8 mouse cellular contexts compared by ENCODE assay signal in genomic region chr5:23787536-23788389, GRCm38 (mm10). TPM values are rescaled to one million over a fixed set of nuclear protein-coding genes. Genes with fewer than 3 reads are reported as not detected.
A peak's percentile ranks its signal among the peaks of the same experiment; 100 is the strongest.
DNase-seq lines count a peak whose midpoint lies in the region; ATAC-seq and TF ChIP-seq lines count a peak whose summit lies in the region.

Rint1 (plus strand) TSS chr5:23787711.

- ATAC-seq in G1E (ENCODE audit: extremely low read depth, insufficient number of reproducible peaks, low FRiP score, poor library complexity, severe bottlenecking), result peak; percentile 73
- ATAC-seq in forebrain, embryonic 16.5 days, result peak; percentile 83
- ATAC-seq in lung, embryonic 14.5 days (ENCODE audit: insufficient read depth), result peak; percentile 86

- no peaks in the 10 kb centered on the region for H3K27me3 ChIP-seq in G1E (ENCODE audit: insufficient read depth, low read length)
- H3K27me3 ChIP-seq in forebrain, embryonic 16.5 days (replicated peaks; ENCODE audit: control insufficient read depth, insufficient read depth, low read length), result no peaks in the 10 kb centered on the region
- no peaks in the 10 kb centered on the region for H3K27me3 ChIP-seq in lung, embryonic 14.5 days (ENCODE audit: insufficient read depth, low read length)
- H3K27me3 ChIP-seq in thymus, adult 2 months (ENCODE audit: control insufficient read depth, insufficient read depth, low read length), result no peaks in the 10 kb centered on the region

- H3K36me3 ChIP-seq in G1E (replicated peaks), result peaks cover 38% of the 10 kb centered on the region
- no peaks in the 10 kb centered on the region for H3K36me3 ChIP-seq in forebrain, embryonic 16.5 days (ENCODE audit: control insufficient read depth, insufficient read depth)
- H3K36me3 ChIP-seq in lung, embryonic 14.5 days (ENCODE audit: insufficient read depth), result peaks cover 13% of the 10 kb centered on the region; the same call in 1 of the 2 replicates
- no peaks in the 10 kb centered on the region for H3K36me3 ChIP-seq in thymus, adult 2 months (ENCODE audit: control insufficient read depth, insufficient read depth, low read length)

- H3K4me2 ChIP-seq in forebrain, embryonic 16.5 days (ENCODE audit: low read length), result peak within 1 kb of the TSS; percentile 95
- peak within 1 kb of the TSS; percentile 71 for H3K4me2 ChIP-seq in lung, embryonic 14.5 days

- H3K9ac ChIP-seq in forebrain, embryonic 16.5 days (replicated peaks; ENCODE audit: low read depth, low read length), result peak within 1 kb of the TSS; percentile 88
- peak within 1 kb of the TSS; percentile 91 for H3K9ac ChIP-seq in lung, embryonic 14.5 days

- H3K4me3 ChIP-seq in G1E (ENCODE audit: low read depth, low read length), result peak within 1 kb of the TSS; percentile 87
- H3K4me3 ChIP-seq in forebrain, embryonic 16.5 days (replicated peaks; ENCODE audit: low read length), result peak within 1 kb of the TSS; percentile 82
- peak within 1 kb of the TSS; percentile 96 for H3K4me3 ChIP-seq in layer of hippocampus, adult 2 months
- H3K4me3 ChIP-seq in lung, embryonic 14.5 days (ENCODE audit: low read depth, low read length), result peak within 1 kb of the TSS; percentile 88
- H3K4me3 ChIP-seq in olfactory bulb, adult 2 months (ENCODE audit: insufficient read depth, low read depth, low read length), result peak within 1 kb of the TSS; percentile 90
- H3K4me3 ChIP-seq in thymus, adult 2 months (ENCODE audit: control insufficient read depth, insufficient read depth, low read length), result peak within 1 kb of the TSS; percentile 86

- peaks cover 41% of the 10 kb centered on the region for H3K4me1 ChIP-seq in G1E (ENCODE audit: insufficient read depth, low read depth, low read length)
- H3K4me1 ChIP-seq in forebrain, embryonic 16.5 days (replicated peaks; ENCODE audit: control insufficient read depth, insufficient read depth, low read length), result peaks cover 12% of the 10 kb centered on the region
- H3K4me1 ChIP-seq in lung, embryonic 14.5 days (ENCODE audit: insufficient read depth), result 0 out of 2 replicates have a peak, but pooled peaks cover 4% of the 10 kb centered on the region
- H3K4me1 ChIP-seq in olfactory bulb, adult 2 months (ENCODE audit: control insufficient read depth, insufficient read depth, low read length), result 0 out of 2 replicates have a peak, but pooled peaks cover 3% of the 10 kb centered on the region
- H3K4me1 ChIP-seq in thymus, adult 2 months (replicated peaks; ENCODE audit: control insufficient read depth, insufficient read depth, low read length), result peaks cover 4% of the 10 kb centered on the region; the same call in 1 of the 2 replicates

- H3K27ac ChIP-seq in forebrain, embryonic 16.5 days (ENCODE audit: low read length), result peak within 1 kb of the TSS; percentile 56; the same call in 1 of the 2 replicates
- peak within 1 kb of the TSS; percentile 88 for H3K27ac ChIP-seq in layer of hippocampus, adult 2 months
- H3K27ac ChIP-seq in lung, embryonic 14.5 days (ENCODE audit: low read depth), result peak within 1 kb of the TSS; percentile 32; the same call in 1 of the 2 replicates
- peak within 1 kb of the TSS; percentile 35; the same call in 1 of the 2 replicates for H3K27ac ChIP-seq in olfactory bulb, adult 2 months (ENCODE audit: insufficient read depth, low read depth, low read length)
- no peak within 1 kb of the TSS for H3K27ac ChIP-seq in thymus, adult 2 months (ENCODE audit: control insufficient read depth, insufficient read depth, low read length)

- peak; percentile 61 for TF ChIP-seq CTCF in G1E (IDR thresholded peaks at IDR 0.05; ENCODE audit: low read depth, low read length)
- TF ChIP-seq CTCF in layer of hippocampus, adult 2 months (conservative IDR thresholded peaks at IDR 0.05), result peak; percentile 99
- peak; percentile 99 for TF ChIP-seq CTCF in lung, embryonic 14.5 days (IDR thresholded peaks at IDR 0.05; ENCODE audit: low read depth)
- peak; percentile 90 for TF ChIP-seq CTCF in olfactory bulb, adult 2 months (IDR thresholded peaks at IDR 0.05; ENCODE audit: insufficient read depth, low read depth, low read length)
- TF ChIP-seq CTCF in thymus, adult 2 months (IDR thresholded peaks at IDR 0.05; ENCODE audit: borderline replicate concordance, control insufficient read depth, extremely low read depth, insufficient read depth, low read length, poor library complexity), result peak; percentile 96

- intact Hi-C loops in heart, postnatal 36 days (cut with DNase I), result loop anchor here (10.0 kb wide), 1 partner anchor 1243 kb away; no protein-coding TSS in a partner anchor

- H3K9me3 ChIP-seq in G1E (replicated peaks), result peaks cover 4% of the 10 kb centered on the region
- no peaks in the 10 kb centered on the region for H3K9me3 ChIP-seq in forebrain, embryonic 16.5 days (ENCODE audit: control insufficient read depth, low read length)
- H3K9me3 ChIP-seq in lung, embryonic 14.5 days (ENCODE audit: low read depth, low read length), result no peaks in the 10 kb centered on the region

- TF ChIP-seq POLR2A in olfactory bulb, adult 2 months (IDR thresholded peaks at IDR 0.05; ENCODE audit: insufficient read depth, low read depth, low read length), result peak; percentile 89
- peak; percentile 62; the same call in 1 of the 2 replicates for TF ChIP-seq POLR2A in thymus, adult 2 months (IDR thresholded peaks at IDR 0.05; ENCODE audit: control insufficient read depth, extremely low read depth, insufficient read depth, low read length, poor library complexity)

- WGBS in forebrain, embryonic 16.5 days, result 3% methylated on average over 47 of the region's 47 CpGs
- WGBS in lung, embryonic 14.5 days, result 2% methylated on average over 47 of the region's 47 CpGs
- 2% methylated on average over 47 of the region's 47 CpGs for WGBS in olfactory bulb, adult 2 months
- WGBS in thymus, adult 2 months, result 1% methylated on average over 47 of the region's 47 CpGs

- DNase-seq in G1E (ENCODE audit: low spot score), result peak; percentile 73
- peak; percentile 93 to 98 for DNase-seq in cerebellum, adult 18-20 months
- peak; percentile 97 to 99 for DNase-seq in heart, postnatal 36 days
- DNase-seq in layer of hippocampus, adult 2 months (ENCODE audit: low spot score in 2 of 2), result peak; percentile 93 to 98
- DNase-seq in lung, embryonic 14.5 days, result peak; percentile 99
- peak; percentile 94 for DNase-seq in thymus, adult 2 months

RNA-seq across cellular contexts. Expression of gene Rint1, which starts in this region (rescaled TPM):
- total RNA-seq in G1E (2014; fragmentation: Nextera tagmentation) (32.4 and 34.2 TPM in 2 replicates), G1E (2017) (45.2 and 67.0 TPM in 2 replicates)
- 12.9 and 13.8 TPM in 2 replicates for polyA plus RNA-seq in G1E (2012)
- 23.4 and 28.4 TPM in 2 replicates for polyA plus RNA-seq in forebrain, embryonic 16.5 days (2015; fragmentation: Nextera tagmentation; extraction: Ambion mirVana)
- total RNA-seq in heart, postnatal 36 days (2021), result 10 to 100 TPM; 12.4 to 13.7 TPM
- 10 to 100 TPM; 21.0 to 22.9 TPM for total RNA-seq in layer of hippocampus, adult 2 months (2021)
- 28.1 and 32.7 TPM in 2 replicates for polyA plus RNA-seq in lung, embryonic 14.5 days (2014; fragmentation: Nextera tagmentation; extraction: Ambion mirVana)
- polyA plus RNA-seq in olfactory bulb, adult 2 months (2012; ENCODE audit: insufficient read depth, insufficient read length, low replicate concordance, missing spikeins), result not detected in 2 replicates
- polyA plus RNA-seq in thymus, adult 2 months (2012; rRNA removed), result 12.8 and 15.0 TPM in 2 replicates
